Mouse (Mus musculus) gastrocnemius, postnatal 4 days (tissue): ENCODE measurements around the gene Ect2. TPM values are rescaled to one million over a fixed set of nuclear protein-coding genes. Genes with fewer than 3 reads are reported as not detected.

ENCODE experiments used
- DNase-seq, 2 experiments: peaks; one replicate each; pipeline ENCODE4 v3.0.0; 2021 to 2022; ENCODE audit warnings: low spot score in 2 of 2, mixed read lengths in 2 of 2
- total RNA-seq, 2 experiments: library from RNA; stranded (reverse); gene quantifications; 2 replicates each; pipeline ENCODE4 v1.2.3; 2021

Gene Ect2
- total RNA-seq, 2 experiments from 2014 or later = 15.8 to 18.2 TPM

DNA sequence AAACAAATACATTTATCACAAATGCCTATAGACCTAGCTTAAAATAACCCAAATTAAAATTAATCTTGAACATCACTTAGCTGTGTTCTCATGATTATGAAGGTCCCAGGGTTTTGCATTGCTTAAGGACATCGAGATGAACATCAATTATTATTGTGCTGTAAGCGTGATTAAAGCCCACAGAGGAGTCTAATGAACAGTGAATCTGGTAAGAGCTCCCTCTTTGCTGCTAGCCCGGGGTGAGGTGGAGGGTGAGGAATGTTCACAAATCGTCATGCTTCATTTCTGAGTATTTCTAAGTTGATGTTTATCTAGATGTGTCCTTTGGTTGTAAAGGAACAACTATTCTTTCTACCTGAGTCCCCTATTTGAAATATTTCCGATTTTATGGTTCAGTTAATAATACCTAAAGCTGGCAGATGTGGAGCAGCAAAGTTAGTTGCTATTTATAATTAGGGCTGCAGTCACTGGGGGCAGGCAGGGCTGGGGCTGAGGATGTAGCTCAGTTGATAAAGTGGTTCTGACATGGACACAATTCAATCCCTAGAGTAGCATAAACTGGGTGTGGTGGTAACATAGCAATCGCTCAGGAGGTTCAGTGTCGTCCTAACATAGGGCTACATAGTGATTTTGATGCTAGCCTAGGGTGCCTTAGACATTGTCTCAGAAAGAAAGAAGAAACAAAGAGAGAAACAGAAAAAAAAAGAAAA is 73.5 kb downstream of the Ect2 start:
- DNase-seq = no peak

GRCm38 (mm10) chr3:27073884-27074283 is 79.8 kb downstream of the Ect2 start:
- DNase-seq = no peak

DNA sequence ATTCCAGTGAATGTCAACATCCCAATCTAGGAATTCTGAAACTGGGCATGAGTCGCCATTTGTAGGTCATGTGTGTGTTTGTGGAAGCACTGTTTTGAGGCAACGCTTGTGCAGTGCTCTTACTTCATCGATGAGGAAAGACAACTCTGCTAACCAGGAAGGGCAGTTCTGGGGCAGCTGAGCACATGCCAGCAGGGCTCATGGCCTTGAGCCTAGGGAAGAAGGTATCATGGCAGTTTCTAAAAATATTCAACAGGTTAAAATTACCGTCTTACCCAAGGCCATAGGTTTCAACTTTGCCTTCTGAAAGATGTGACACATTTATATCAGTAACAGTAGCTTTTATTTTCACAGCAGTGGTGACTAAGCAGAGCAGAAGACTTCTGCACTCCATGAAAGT is 82.0 kb downstream of the Ect2 start:
- no peak for DNase-seq

- no peak for DNase-seq
Observed at GRCm38 (mm10) chr3:27070340-27070739, 83.3 kb downstream of the Ect2 start.

GRCm38 (mm10) chr3:27067206-27067605 is 86.5 kb downstream of the Ect2 start:
- no peak for DNase-seq

GRCm38 (mm10) chr3:27064886-27065285 is 88.8 kb downstream of the Ect2 start:
- no peak for DNase-seq

GRCm38 (mm10) chr3:27063399-27064260 is 90.0 kb downstream of the Ect2 start:
- no peak for DNase-seq

GRCm38 (mm10) chr3:27060441-27060840 is 93.2 kb downstream of the Ect2 start:
- no peak for DNase-seq

DNA sequence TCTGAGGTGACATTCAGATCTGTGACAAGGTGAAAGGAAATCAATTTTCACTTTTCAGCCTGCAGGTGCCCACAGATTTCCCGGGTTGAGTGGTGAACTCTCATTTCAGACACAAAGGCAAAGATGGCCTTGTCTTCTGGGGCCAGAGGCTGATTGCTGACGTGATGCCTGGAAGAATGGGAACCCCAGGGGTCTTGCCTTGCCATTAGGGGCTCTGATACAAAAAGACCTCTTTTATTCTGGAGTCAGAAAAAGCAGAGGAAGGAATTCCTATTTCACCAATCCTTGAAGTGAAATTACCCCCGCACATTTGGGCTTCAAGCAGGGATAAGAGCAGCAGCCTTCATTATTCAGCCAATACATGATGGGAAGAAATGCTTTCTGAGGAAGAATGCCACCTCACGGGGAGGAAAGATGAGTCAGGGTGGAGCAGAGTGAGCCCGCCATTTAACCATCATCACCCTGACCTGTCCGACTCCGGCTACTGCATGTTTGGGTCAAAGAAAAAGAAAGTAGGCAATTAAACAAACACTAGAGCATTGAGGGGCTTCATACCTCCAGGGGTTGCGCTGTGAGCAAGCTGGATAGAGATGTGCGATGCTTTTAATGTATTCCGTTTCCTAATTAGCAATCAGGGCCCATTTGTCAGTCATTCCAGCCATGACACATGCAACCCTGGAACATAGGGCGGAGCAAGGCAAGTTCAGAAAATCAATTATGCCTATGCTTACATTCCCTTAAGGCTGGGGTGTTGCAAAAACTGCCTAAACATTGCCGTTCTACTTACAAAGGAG is 94.0 kb downstream of the Ect2 start:
- no peak for DNase-seq

DNA sequence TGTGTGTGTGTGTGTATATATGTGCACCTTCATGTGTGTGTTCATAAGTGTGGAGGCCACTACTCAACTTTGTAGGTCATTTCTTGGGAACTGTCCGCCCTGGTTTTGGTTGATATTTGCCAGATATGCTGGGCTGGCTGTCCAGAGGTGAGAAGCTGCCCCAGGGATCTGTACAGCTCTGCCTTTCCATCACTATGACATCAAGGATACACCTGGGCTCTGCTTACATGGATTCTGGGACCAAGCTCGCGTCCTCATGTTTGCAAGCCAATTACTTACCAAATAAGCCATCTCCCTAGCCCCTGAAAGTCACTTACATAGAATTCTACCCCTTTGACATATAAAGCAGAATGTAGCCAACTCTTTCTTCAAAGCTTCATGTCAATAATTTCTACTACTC is 98.2 kb downstream of the Ect2 start:
- no peak for DNase-seq

- DNase-seq = no peak
Observed at GRCm38 (mm10) chr3:27054766-27055165, 98.9 kb downstream of the Ect2 start.

Other genes starting within 250 kb of the Ect2 start
- gene Nceh1, start 29.1 kb upstream of the Ect2 start, total RNA-seq = 10 to 100 TPM; 10.1 to 11.0 TPM
- gene Tnfsf10, start 163.2 kb upstream of the Ect2 start, total RNA-seq = 1 to 10 TPM; 4.3 to 4.8 TPM
- gene Ghsr, start 217.5 kb upstream of the Ect2 start, total RNA-seq = not detected